Mouse (Mus musculus): ENCODE results near the gene Platr17. TPM values are rescaled to one million over a fixed set of nuclear protein-coding genes. Genes with fewer than 3 reads are reported as not detected.

The Platr17 gene
- total and polyA plus RNA-seq, 3 experiments, result not detected

GRCm38 (mm10) chr17:33929371-33930279 is 24.7 kb downstream of the Platr17 start, which contains the start of gene Rgl2:
Gene Rgl2, plus strand, starts transcription at chr17:33929543.
- intact Hi-C loops (cut with DNase I), result loop anchor here (1.0 to 10.0 kb wide), 3 partner anchors 9 to 665 kb away; partner anchors contain the start of genes Ager, Pbx2, Pfdn6 and Wdr46

GRCm38 (mm10) chr17:33930280-33931158 is 25.6 kb downstream of the Platr17 start:
- H3K4me3 ChIP-seq, result peak overlapping the region; percentile 75
- H3K27ac ChIP-seq, result peak overlapping the region; percentile 99
- DNase-seq, result peak; percentile 67 to 73
- intact Hi-C loops (cut with DNase I), result no loop called here
- no peaks in the 10 kb centered on the region for H3K27me3 ChIP-seq (ENCODE audit: control insufficient read depth, insufficient read depth, low read length)
- TF ChIP-seq CTCF (IDR thresholded peaks at IDR 0.05), result no peak
- no peak for TF ChIP-seq EP300 (IDR thresholded peaks at IDR 0.05; ENCODE audit: insufficient read depth, low read depth, low read length)
- no peaks in the 10 kb centered on the region; the same call in 1 of the 2 replicates for H3K36me3 ChIP-seq (ENCODE audit: control insufficient read depth, insufficient read depth, low read length)
- H3K9ac ChIP-seq (ENCODE audit: low read depth, low read length), result peak overlapping the region; percentile 87
- WGBS, result 1% methylated on average over 45 of the region's 45 CpGs
- 0 out of 2 replicates have a peak, but pooled peaks cover 2% of the 10 kb centered on the region for H3K79me2 ChIP-seq (replicated peaks; ENCODE audit: control insufficient read depth, insufficient read depth, low read length)
- H3K4me1 ChIP-seq (ENCODE audit: control insufficient read depth, insufficient read depth, low read length), result peaks cover 4% of the 10 kb centered on the region; the same call in 1 of the 2 replicates

More at GRCm38 (mm10) chr17:33929371-33930279, 24.7 kb downstream of the Platr17 start, which contains the start of gene Rgl2:
- under 1% methylated on average over 80 of the region's 80 CpGs for WGBS
- Histone ChIP-seq H3K9ac (ENCODE audit: low read depth, low read length) (peak within 1 kb of the TSS; percentile 87), H3K4me1 (ENCODE audit: control insufficient read depth, insufficient read depth, low read length) (peaks cover 4% of the 10 kb centered on the region; the same call in 1 of the 2 replicates), H3K27ac (peak within 1 kb of the TSS; percentile 99), H3K4me3 (peak within 1 kb of the TSS; percentile 75), H3K36me3 (ENCODE audit: control insufficient read depth, insufficient read depth, low read length) (no peaks in the 10 kb centered on the region; the same call in 1 of the 2 replicates), H3K79me2 (replicated peaks; ENCODE audit: control insufficient read depth, insufficient read depth, low read length) (peaks cover 3% of the 10 kb centered on the region; the same call in 1 of the 2 replicates), H3K27me3 (ENCODE audit: control insufficient read depth, insufficient read depth, low read length) (no peaks in the 10 kb centered on the region)
- peak; percentile 92 to 97 for DNase-seq
- TF ChIP-seq CTCF (IDR thresholded peaks at IDR 0.05), result peak; percentile 56
- TF ChIP-seq EP300 (IDR thresholded peaks at IDR 0.05; ENCODE audit: insufficient read depth, low read depth, low read length), result no peak
- peak; percentile 73; the same call in 1 of the 2 replicates for TF ChIP-seq POLR2A (IDR thresholded peaks at IDR 0.05; ENCODE audit: insufficient read depth, low read depth, low read length)

DNA sequence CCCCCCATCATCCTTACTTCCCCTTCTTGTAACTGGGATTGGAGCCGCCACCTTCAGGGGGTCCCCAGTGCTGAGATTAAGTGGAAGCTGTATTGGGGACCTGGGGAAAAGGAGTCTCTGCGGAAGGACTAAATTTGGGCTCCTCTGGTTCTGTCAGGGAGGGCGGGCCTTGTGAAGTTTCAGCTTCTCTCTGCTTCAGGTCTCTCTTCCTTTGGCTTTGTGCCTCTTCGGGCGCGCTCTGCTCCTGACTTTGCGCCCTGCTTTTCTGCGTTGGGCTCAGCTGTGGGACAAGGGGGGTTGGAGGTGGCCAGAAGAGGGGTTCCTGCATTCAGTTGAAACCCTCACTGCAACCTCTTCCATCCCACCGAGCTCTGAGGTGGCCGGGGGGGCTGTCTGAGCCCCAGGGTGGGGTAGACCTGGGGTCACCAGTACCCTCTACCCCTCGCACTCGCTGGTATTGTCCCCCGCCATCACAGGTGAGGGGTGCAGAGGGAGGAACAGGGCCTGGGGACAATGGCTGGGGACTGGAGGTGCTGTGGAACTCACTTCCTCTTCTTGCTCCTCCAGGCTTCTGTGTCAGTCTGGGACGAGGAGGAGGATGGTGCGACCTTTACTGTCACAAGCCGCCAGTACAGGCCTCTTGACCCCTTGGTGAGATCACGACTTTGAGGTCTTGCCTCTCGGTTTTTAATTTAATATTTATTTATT is 26.4 kb downstream of the Platr17 start:
- Histone ChIP-seq H3K9ac (ENCODE audit: low read depth, low read length) (peak overlapping the region; percentile 87), H3K4me3 (peak overlapping the region; percentile 75), H3K79me2 (replicated peaks; ENCODE audit: control insufficient read depth, insufficient read depth, low read length) (no peaks in the 10 kb centered on the region), H3K4me1 (ENCODE audit: control insufficient read depth, insufficient read depth, low read length) (peaks cover 4% of the 10 kb centered on the region; the same call in 1 of the 2 replicates), H3K36me3 (ENCODE audit: control insufficient read depth, insufficient read depth, low read length) (no peaks in the 10 kb centered on the region; the same call in 1 of the 2 replicates), H3K27ac (peak overlapping the region; percentile 99), H3K27me3 (ENCODE audit: control insufficient read depth, insufficient read depth, low read length) (no peaks in the 10 kb centered on the region)
- no peak for DNase-seq
- TF ChIP-seq EP300 (IDR thresholded peaks at IDR 0.05; ENCODE audit: insufficient read depth, low read depth, low read length) (no peak), CTCF (IDR thresholded peaks at IDR 0.05) (no peak), POLR2A (IDR thresholded peaks at IDR 0.05; ENCODE audit: insufficient read depth, low read depth, low read length) (no peak)
- WGBS, result 57% methylated on average over 18 of the region's 18 CpGs
- intact Hi-C loops (cut with DNase I), result no loop called here

DNA sequence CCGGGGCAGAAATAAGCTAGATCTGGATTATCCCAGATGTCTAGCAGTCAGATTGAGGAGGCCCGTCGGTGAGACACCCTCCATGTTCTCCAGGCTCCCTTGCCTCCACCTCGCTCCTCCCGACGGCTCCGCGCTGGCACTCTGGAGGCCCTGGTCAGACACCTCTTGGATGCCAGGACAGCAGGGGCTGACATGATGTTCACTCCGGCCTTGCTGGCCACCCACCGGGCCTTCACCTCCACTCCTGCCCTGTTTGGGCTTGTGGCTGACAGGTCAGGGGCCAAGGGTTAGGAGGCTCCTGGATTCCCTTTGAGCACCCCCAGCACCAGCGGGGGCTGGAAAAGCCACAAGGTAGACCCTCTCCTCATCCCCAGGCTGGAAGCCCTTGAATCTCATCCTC is 27.0 kb downstream of the Platr17 start:
- no peak overlapping the region for H3K9ac ChIP-seq (ENCODE audit: low read depth, low read length)
- no peaks in the 10 kb centered on the region for H3K79me2 ChIP-seq (replicated peaks; ENCODE audit: control insufficient read depth, insufficient read depth, low read length)
- no peak for DNase-seq
- H3K36me3 ChIP-seq (ENCODE audit: control insufficient read depth, insufficient read depth, low read length), result no peaks in the 10 kb centered on the region; the same call in 1 of the 2 replicates
- H3K27me3 ChIP-seq (ENCODE audit: control insufficient read depth, insufficient read depth, low read length), result no peaks in the 10 kb centered on the region
- no peak for TF ChIP-seq CTCF (IDR thresholded peaks at IDR 0.05)
- TF ChIP-seq EP300 (IDR thresholded peaks at IDR 0.05; ENCODE audit: insufficient read depth, low read depth, low read length), result no peak
- TF ChIP-seq POLR2A (IDR thresholded peaks at IDR 0.05; ENCODE audit: insufficient read depth, low read depth, low read length), result no peak
- intact Hi-C loops (cut with DNase I), result no loop called here
- peaks cover 4% of the 10 kb centered on the region; the same call in 1 of the 2 replicates for H3K4me1 ChIP-seq (ENCODE audit: control insufficient read depth, insufficient read depth, low read length)
- no peak overlapping the region for H3K4me3 ChIP-seq
- WGBS, result 90% methylated on average over 11 of the region's 11 CpGs
- H3K27ac ChIP-seq, result no peak overlapping the region

GRCm38 (mm10) chr17:33932448-33932847 is 27.5 kb downstream of the Platr17 start:
- H3K4me3 ChIP-seq, result no peak overlapping the region
- no peaks in the 10 kb centered on the region; the same call in 1 of the 2 replicates for H3K36me3 ChIP-seq (ENCODE audit: control insufficient read depth, insufficient read depth, low read length)
- DNase-seq, result no peak
- no peaks in the 10 kb centered on the region for H3K27me3 ChIP-seq (ENCODE audit: control insufficient read depth, insufficient read depth, low read length)
- WGBS, result 91% methylated on average over 14 of the region's 14 CpGs
- H3K4me1 ChIP-seq (ENCODE audit: control insufficient read depth, insufficient read depth, low read length), result peaks cover 4% of the 10 kb centered on the region; the same call in 1 of the 2 replicates
- no peak for TF ChIP-seq CTCF (IDR thresholded peaks at IDR 0.05)
- no peak for TF ChIP-seq EP300 (IDR thresholded peaks at IDR 0.05; ENCODE audit: insufficient read depth, low read depth, low read length)
- TF ChIP-seq POLR2A (IDR thresholded peaks at IDR 0.05; ENCODE audit: insufficient read depth, low read depth, low read length), result no peak
- intact Hi-C loops (cut with DNase I), result no loop called here
- no peak overlapping the region for H3K27ac ChIP-seq
- H3K9ac ChIP-seq (ENCODE audit: low read depth, low read length), result no peak overlapping the region
- no peaks in the 10 kb centered on the region for H3K79me2 ChIP-seq (replicated peaks; ENCODE audit: control insufficient read depth, insufficient read depth, low read length)

Measured in heart, adult 2 months (tissue).